Mouse (Mus musculus) cortical plate, adult 2 months (tissue): Measurements from ENCODE around the gene Fscn2.

ENCODE experiments used
- CTCF ChIP-seq: fragments of 200-500 bp; IDR thresholded peaks from 2 replicates; pipeline ENCODE4 v1.5.1; 2011; ENCODE audit warnings: mild to moderate bottlenecking, control low read depth, low read length; ENCODE audit not compliant: insufficient read depth; ENCODE audit errors: extremely low read depth
- POLR2A ChIP-seq: fragments of 200-500 bp; IDR thresholded peaks from 2 replicates; pipeline ENCODE4 v1.6.1; 2011; ENCODE audit warnings: mild to moderate bottlenecking, low read length, control low read depth; ENCODE audit not compliant: insufficient read depth; ENCODE audit errors: extremely low read depth

DNA sequence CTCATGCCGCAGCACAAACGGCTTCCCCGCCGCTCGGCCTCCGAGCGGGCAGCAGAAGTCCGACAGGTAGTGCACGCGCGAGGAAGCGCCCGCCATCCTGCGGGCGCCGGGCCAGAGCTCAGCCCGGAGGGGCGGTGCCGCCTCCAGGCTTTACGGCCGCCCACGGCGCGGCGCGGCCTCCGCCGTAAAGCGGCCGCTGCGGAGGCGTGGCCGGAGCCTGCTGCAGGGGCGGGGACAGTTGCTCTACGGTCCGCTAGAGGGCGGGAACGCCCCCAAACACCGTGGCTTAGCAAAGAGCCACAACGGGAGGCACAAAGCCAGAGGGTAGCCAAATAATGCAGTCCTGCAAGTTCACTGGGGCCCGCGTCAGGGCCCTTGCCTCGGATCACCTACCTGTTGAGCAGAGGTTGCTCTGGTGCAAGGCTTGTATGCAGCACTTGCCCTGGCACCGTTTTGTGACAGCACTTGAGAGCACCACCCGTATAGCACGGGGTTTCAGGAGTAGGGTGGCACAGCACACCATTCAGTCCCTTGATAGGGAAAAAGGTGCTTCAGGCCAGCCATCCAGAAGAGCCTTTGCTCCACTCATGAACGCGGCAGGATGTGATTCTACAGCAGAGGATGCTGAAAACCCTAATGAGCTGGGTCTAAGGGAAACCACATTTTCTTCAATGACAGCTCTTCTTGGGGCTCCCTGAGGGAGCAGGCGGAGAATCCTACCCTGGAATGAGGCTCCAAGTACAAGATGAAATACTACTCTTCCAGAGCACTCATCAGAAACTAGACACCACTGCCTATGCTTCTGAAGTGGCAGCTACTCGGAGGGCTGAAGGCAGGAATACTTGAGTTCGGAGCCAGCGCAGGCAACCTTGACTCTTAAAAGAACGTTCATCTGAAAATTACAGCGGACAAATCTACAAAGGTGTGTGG is 17.5 kb downstream of the Fscn2 start, which contains the start of gene Faap100:
- TF ChIP-seq CTCF (peak; percentile 40), POLR2A (peak; percentile 4; the same call in 1 of the 2 replicates)
